Mouse (Mus musculus): ENCODE measurements at regions not wholly inside any gene's neighbourhood (a gene's known extent, or its start where the extent isn't known, plus 50 kb on each side); places are given as distances from the start of the nearest gene placed in this dataset.

DNA sequence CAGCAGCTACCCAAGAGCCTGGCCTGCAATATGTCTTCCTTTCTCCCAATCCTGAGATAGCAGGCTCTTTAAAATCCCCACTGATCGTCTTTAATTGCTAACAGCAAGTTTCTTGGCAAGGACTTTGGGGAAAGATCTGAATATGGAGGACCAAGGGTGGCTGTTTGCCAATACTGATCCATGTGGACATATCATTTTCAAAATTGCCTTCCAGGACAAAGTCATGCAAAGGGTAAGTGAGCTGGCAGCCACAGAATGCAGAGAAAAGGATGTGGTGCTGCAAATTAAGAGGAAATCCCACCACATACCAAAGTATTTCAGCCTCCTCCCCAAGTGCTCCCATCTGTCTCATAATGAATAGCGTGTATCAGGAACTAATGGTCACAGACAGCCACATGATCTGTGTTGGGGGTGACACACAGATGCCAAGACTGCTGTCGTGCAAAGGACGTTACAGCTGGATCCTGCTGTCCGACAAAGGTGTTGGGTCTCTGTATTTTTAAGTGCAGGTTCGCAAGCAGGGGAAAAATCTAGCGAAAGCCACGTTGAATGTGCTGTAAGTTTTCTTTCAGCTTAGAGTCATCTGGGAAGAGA lies 87.6 kb upstream of the 1700024P04Rik start:
- 86% methylated on average over 8 of the region's 8 CpGs for WGBS
- H3K9ac ChIP-seq (replicated peaks; ENCODE audit: low read length): no peak overlapping the region
- no peak overlapping the region for H3K4me2 ChIP-seq (ENCODE audit: low read length)
- ATAC-seq (ENCODE audit: low FRiP score, low TSS enrichment) (no peak), DNase-seq (no peak)
- no peaks in the 10 kb centered on the region for H3K27me3 ChIP-seq (ENCODE audit: control insufficient read depth, insufficient read depth, low read length)
- H3K9me3 ChIP-seq (ENCODE audit: control insufficient read depth, low read length): no peaks in the 10 kb centered on the region
- no peak overlapping the region for H3K27ac ChIP-seq (replicated peaks; ENCODE audit: low read depth, low read length)
- no peaks in the 10 kb centered on the region for H3K36me3 ChIP-seq (ENCODE audit: control insufficient read depth, insufficient read depth, low read length)
- 0 out of 2 replicates have a peak, but pooled peaks cover 3% of the 10 kb centered on the region for H3K4me1 ChIP-seq (ENCODE audit: control insufficient read depth, insufficient read depth, low read length)
- no peak overlapping the region for H3K4me3 ChIP-seq (replicated peaks; ENCODE audit: low read depth, low read length)

- Histone ChIP-seq H3K9ac (replicated peaks; ENCODE audit: low read length) (no peak overlapping the region), H3K27ac (replicated peaks; ENCODE audit: low read depth, low read length) (no peak overlapping the region), H3K4me3 (replicated peaks; ENCODE audit: low read depth, low read length) (no peak overlapping the region), H3K27me3 (ENCODE audit: control insufficient read depth, insufficient read depth, low read length) (no peaks in the 10 kb centered on the region), H3K36me3 (ENCODE audit: control insufficient read depth, insufficient read depth, low read length) (no peaks in the 10 kb centered on the region), H3K4me2 (ENCODE audit: low read length) (no peak overlapping the region), H3K9me3 (ENCODE audit: control insufficient read depth, low read length) (no peaks in the 10 kb centered on the region), H3K4me1 (ENCODE audit: control insufficient read depth, insufficient read depth, low read length) (0 out of 2 replicates have a peak, but pooled peaks cover 3% of the 10 kb centered on the region)
- 46% methylated on average over 6 of the region's 6 CpGs for WGBS
- ATAC-seq (ENCODE audit: low FRiP score, low TSS enrichment): no peak
- no peak for DNase-seq
These were observed 87.0 kb upstream of the 1700024P04Rik start for GRCm38 (mm10) chr13:99071413-99071812.

DNA sequence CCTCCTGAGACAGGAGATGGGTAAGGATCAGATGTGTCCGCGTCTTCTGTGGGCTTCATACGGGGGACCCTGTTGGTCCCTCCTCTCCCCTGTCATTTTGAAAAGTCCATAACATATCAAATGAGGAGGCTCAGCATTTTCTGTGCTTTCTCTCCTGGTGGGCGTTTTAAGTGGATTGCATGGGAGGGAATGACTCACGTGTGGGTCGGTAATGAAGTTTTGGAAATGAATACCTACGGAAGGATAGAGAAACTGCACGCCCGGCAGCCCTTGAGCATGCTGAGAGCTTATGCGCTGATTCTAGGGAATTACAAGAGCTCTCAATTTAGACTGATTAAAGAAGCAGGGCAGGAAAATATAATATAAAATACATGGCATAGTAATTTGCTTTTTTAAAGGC lies 85.4 kb upstream of the 1700024P04Rik start:
- Histone ChIP-seq H3K4me1 (ENCODE audit: control insufficient read depth, insufficient read depth, low read length) (0 out of 2 replicates have a peak, but pooled peaks cover 3% of the 10 kb centered on the region), H3K4me3 (replicated peaks; ENCODE audit: low read depth, low read length) (no peak overlapping the region), H3K9ac (replicated peaks; ENCODE audit: low read length) (no peak overlapping the region), H3K27me3 (ENCODE audit: control insufficient read depth, insufficient read depth, low read length) (no peaks in the 10 kb centered on the region), H3K4me2 (ENCODE audit: low read length) (no peak overlapping the region), H3K27ac (replicated peaks; ENCODE audit: low read depth, low read length) (no peak overlapping the region), H3K9me3 (ENCODE audit: control insufficient read depth, low read length) (no peaks in the 10 kb centered on the region), H3K36me3 (ENCODE audit: control insufficient read depth, insufficient read depth, low read length) (no peaks in the 10 kb centered on the region)
- ATAC-seq (ENCODE audit: low FRiP score, low TSS enrichment): no peak
- WGBS: 90% methylated on average over 10 of the region's 10 CpGs
- no peak for DNase-seq

GRCm38 (mm10) chr13:99067504-99067903 lies 83.1 kb upstream of the 1700024P04Rik start:
- Histone ChIP-seq H3K4me1 (ENCODE audit: control insufficient read depth, insufficient read depth, low read length) (no peaks in the 10 kb centered on the region), H3K36me3 (ENCODE audit: control insufficient read depth, insufficient read depth, low read length) (no peaks in the 10 kb centered on the region), H3K27me3 (ENCODE audit: control insufficient read depth, insufficient read depth, low read length) (no peaks in the 10 kb centered on the region), H3K9me3 (ENCODE audit: control insufficient read depth, low read length) (no peaks in the 10 kb centered on the region), H3K4me2 (ENCODE audit: low read length) (no peak overlapping the region), H3K9ac (replicated peaks; ENCODE audit: low read length) (no peak overlapping the region), H3K27ac (replicated peaks; ENCODE audit: low read depth, low read length) (no peak overlapping the region), H3K4me3 (replicated peaks; ENCODE audit: low read depth, low read length) (no peak overlapping the region)
- WGBS: 96% methylated on average over 1 of the region's 1 CpGs
- DNase-seq (no peak), ATAC-seq (ENCODE audit: low FRiP score, low TSS enrichment) (no peak)

GRCm38 (mm10) chr13:99063431-99063830 lies 79.1 kb upstream of the 1700024P04Rik start:
- no peaks in the 10 kb centered on the region for H3K36me3 ChIP-seq (ENCODE audit: control insufficient read depth, insufficient read depth, low read length)
- no peak overlapping the region for H3K9ac ChIP-seq (replicated peaks; ENCODE audit: low read length)
- H3K27ac ChIP-seq (replicated peaks; ENCODE audit: low read depth, low read length): no peak overlapping the region
- DNase-seq (no peak), ATAC-seq (ENCODE audit: low FRiP score, low TSS enrichment) (no peak)
- no peak overlapping the region for H3K4me2 ChIP-seq (ENCODE audit: low read length)
- no peaks in the 10 kb centered on the region for H3K4me1 ChIP-seq (ENCODE audit: control insufficient read depth, insufficient read depth, low read length)
- no peaks in the 10 kb centered on the region for H3K9me3 ChIP-seq (ENCODE audit: control insufficient read depth, low read length)
- no peaks in the 10 kb centered on the region for H3K27me3 ChIP-seq (ENCODE audit: control insufficient read depth, insufficient read depth, low read length)
- WGBS: 80% methylated on average over 4 of the region's 4 CpGs
- no peak overlapping the region for H3K4me3 ChIP-seq (replicated peaks; ENCODE audit: low read depth, low read length)

GRCm38 (mm10) chr13:99062936-99063335 lies 78.6 kb upstream of the 1700024P04Rik start:
- ATAC-seq (ENCODE audit: low FRiP score, low TSS enrichment): no peak
- H3K36me3 ChIP-seq (ENCODE audit: control insufficient read depth, insufficient read depth, low read length): no peaks in the 10 kb centered on the region
- H3K4me2 ChIP-seq (ENCODE audit: low read length): no peak overlapping the region
- H3K9ac ChIP-seq (replicated peaks; ENCODE audit: low read length): no peak overlapping the region
- no peak overlapping the region for H3K4me3 ChIP-seq (replicated peaks; ENCODE audit: low read depth, low read length)
- no peaks in the 10 kb centered on the region for H3K27me3 ChIP-seq (ENCODE audit: control insufficient read depth, insufficient read depth, low read length)
- no peak for DNase-seq
- WGBS: 88% methylated on average over 3 of the region's 3 CpGs
- H3K4me1 ChIP-seq (ENCODE audit: control insufficient read depth, insufficient read depth, low read length): no peaks in the 10 kb centered on the region
- no peaks in the 10 kb centered on the region for H3K9me3 ChIP-seq (ENCODE audit: control insufficient read depth, low read length)
- H3K27ac ChIP-seq (replicated peaks; ENCODE audit: low read depth, low read length): no peak overlapping the region

DNA sequence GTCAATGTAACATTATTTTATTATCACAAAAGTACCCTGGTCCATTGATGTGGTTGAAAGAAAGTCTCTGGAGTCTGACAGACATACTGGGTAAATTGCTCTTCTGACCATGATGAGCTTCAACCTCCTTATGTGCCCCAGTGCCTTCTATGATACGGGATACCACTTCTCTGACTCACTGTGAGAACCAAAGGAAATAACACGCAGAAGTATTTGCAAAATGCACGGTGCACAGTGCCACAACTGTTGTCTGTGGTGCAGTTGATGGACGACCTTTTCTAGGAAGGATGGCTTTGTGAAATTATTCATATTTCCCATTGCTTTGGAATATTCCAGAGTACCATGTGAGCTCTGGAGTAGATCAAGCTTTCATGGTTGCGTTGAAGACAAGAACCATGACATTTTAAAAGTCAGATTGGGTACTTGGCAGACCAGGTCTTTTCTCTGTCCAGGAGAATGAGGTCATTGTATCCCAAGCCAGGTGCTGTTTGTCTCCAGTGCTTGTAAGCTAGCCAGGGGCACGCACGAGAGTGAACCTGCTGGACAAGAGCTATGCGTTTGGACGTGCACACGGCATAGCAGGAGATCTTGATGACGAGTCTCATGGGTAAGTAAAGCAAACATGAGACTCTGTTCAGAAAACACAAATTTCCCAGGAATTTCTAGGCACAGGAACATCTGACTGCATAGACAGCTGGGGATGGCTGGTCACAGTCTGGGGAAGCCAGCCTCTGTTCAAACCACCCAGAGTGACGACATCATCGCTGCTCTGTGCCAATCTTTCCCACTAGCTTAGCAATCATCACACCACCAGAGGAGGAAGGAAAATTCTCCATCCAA lies 74.0 kb upstream of the 1700024P04Rik start:
- Histone ChIP-seq H3K4me1 (ENCODE audit: control insufficient read depth, insufficient read depth, low read length) (peaks cover 4% of the 10 kb centered on the region), H3K4me2 (ENCODE audit: low read length) (no peak overlapping the region), H3K9ac (replicated peaks; ENCODE audit: low read length) (no peak overlapping the region), H3K9me3 (ENCODE audit: control insufficient read depth, low read length) (no peaks in the 10 kb centered on the region), H3K27me3 (ENCODE audit: control insufficient read depth, insufficient read depth, low read length) (no peaks in the 10 kb centered on the region), H3K36me3 (ENCODE audit: control insufficient read depth, insufficient read depth, low read length) (no peaks in the 10 kb centered on the region), H3K27ac (replicated peaks; ENCODE audit: low read depth, low read length) (no peak overlapping the region), H3K4me3 (replicated peaks; ENCODE audit: low read depth, low read length) (no peak overlapping the region)
- DNase-seq: no peak
- ATAC-seq (ENCODE audit: low FRiP score, low TSS enrichment): no peak
- WGBS: 88% methylated on average over 13 of the region's 13 CpGs

DNA sequence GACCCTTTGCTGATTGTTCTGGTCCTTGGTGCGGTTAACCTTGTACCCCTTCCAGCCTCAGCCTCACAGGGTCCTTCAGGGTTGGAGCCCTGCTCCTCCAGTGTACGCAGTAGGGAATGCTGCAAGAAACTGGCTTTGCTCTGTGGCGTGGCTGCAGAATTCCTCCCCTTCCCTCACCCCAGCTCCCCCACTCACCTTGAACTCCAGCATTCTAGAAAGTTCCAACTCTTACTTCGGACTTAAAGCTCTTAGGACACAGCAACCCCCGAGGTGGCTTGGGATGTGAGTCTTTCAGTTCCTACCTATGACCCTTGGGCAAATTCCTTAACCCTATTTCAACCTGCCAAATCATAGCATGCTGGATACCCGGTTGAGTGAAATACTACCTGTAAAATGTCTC lies 73.3 kb upstream of the 1700024P04Rik start:
- H3K4me2 ChIP-seq (ENCODE audit: low read length): no peak overlapping the region
- 89% methylated on average over 6 of the region's 6 CpGs for WGBS
- no peaks in the 10 kb centered on the region for H3K36me3 ChIP-seq (ENCODE audit: control insufficient read depth, insufficient read depth, low read length)
- H3K9me3 ChIP-seq (ENCODE audit: control insufficient read depth, low read length): no peaks in the 10 kb centered on the region
- H3K27me3 ChIP-seq (ENCODE audit: control insufficient read depth, insufficient read depth, low read length): no peaks in the 10 kb centered on the region
- H3K27ac ChIP-seq (replicated peaks; ENCODE audit: low read depth, low read length): no peak overlapping the region
- H3K4me3 ChIP-seq (replicated peaks; ENCODE audit: low read depth, low read length): no peak overlapping the region
- DNase-seq: no peak
- H3K4me1 ChIP-seq (ENCODE audit: control insufficient read depth, insufficient read depth, low read length): peaks cover 4% of the 10 kb centered on the region
- no peak for ATAC-seq (ENCODE audit: low FRiP score, low TSS enrichment)
- H3K9ac ChIP-seq (replicated peaks; ENCODE audit: low read length): no peak overlapping the region

DNA sequence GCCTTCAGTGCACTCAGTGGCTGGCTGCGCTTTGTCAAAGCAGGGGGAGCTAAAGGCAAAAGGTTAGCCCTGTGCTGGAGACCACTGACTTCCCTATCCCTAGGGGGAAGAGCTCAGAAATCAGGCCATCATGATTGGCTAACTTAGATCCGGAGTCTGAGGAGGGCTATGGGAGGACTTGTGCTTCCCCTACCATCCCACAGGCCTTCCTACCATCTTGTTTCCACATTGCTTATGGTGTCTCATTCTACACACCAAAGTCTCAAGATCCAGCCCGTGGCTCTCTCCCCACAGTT lies 72.9 kb upstream of the 1700024P04Rik start:
- Histone ChIP-seq H3K27ac (replicated peaks; ENCODE audit: low read depth, low read length) (no peak overlapping the region), H3K4me3 (replicated peaks; ENCODE audit: low read depth, low read length) (no peak overlapping the region), H3K27me3 (ENCODE audit: control insufficient read depth, insufficient read depth, low read length) (no peaks in the 10 kb centered on the region), H3K4me2 (ENCODE audit: low read length) (no peak overlapping the region), H3K4me1 (ENCODE audit: control insufficient read depth, insufficient read depth, low read length) (peaks cover 4% of the 10 kb centered on the region), H3K9me3 (ENCODE audit: control insufficient read depth, low read length) (no peaks in the 10 kb centered on the region), H3K9ac (replicated peaks; ENCODE audit: low read length) (no peak overlapping the region), H3K36me3 (ENCODE audit: control insufficient read depth, insufficient read depth, low read length) (no peaks in the 10 kb centered on the region)
- DNase-seq (no peak), ATAC-seq (ENCODE audit: low FRiP score, low TSS enrichment) (no peak)
- WGBS: 65% methylated on average over 3 of the region's 3 CpGs
